Mouse (Mus musculus) intestine, embryonic 15.5 days (tissue): ENCODE results near the gene Olfr706. TPM values are rescaled to one million over a fixed set of nuclear protein-coding genes. Genes with fewer than 3 reads are reported as not detected.
"Not testable (repeated sequence)": the region's sequence is repeated elsewhere in the genome, so short reads cannot be mapped to it uniquely, and the experiment has no call there.

Experiments
- ATAC-seq: fragments of 200-750 bp; cut with Nextera tagmentation; 2 replicates; pipeline ENCODE4 v1.8.0; 2017; ENCODE audit warnings: moderate TSS enrichment, moderate library complexity
- H3K27ac ChIP-seq: fragments of 300-500 bp; sonication (generic); 2 replicates; pipeline ENCODE4 v1.5.1; 2015; ENCODE audit warnings: mild to moderate bottlenecking, inconsistent platforms
- H3K27me3 ChIP-seq: fragments of 300-500 bp; sonication (generic); replicated peaks from 2 replicates; pipeline ENCODE4 v1.6.1; 2015; ENCODE audit warnings: inconsistent platforms
- H3K36me3 ChIP-seq: fragments of 300-500 bp; sonication (generic); 2 replicates; pipeline ENCODE4 v1.6.1; 2015; ENCODE audit warnings: inconsistent platforms
- H3K4me1 ChIP-seq: fragments of 300-500 bp; sonication (generic); replicated peaks from 2 replicates; pipeline ENCODE4 v1.6.1; 2015; ENCODE audit warnings: inconsistent platforms
- H3K4me2 ChIP-seq: fragments of 300-500 bp; sonication (generic); replicated peaks from 2 replicates; pipeline ENCODE4 v1.6.1; 2015; ENCODE audit warnings: mild to moderate bottlenecking, inconsistent platforms
- H3K4me3 ChIP-seq: fragments of 300-500 bp; sonication (generic); replicated peaks from 2 replicates; pipeline ENCODE4 v1.5.1; 2015; ENCODE audit warnings: inconsistent platforms
- H3K9ac ChIP-seq: fragments of 300-500 bp; sonication (generic); 2 replicates; pipeline ENCODE4 v1.6.1; 2015; ENCODE audit warnings: inconsistent platforms
- H3K9me3 ChIP-seq: fragments of 300-500 bp; sonication (generic); 2 replicates; pipeline ENCODE4 v1.6.1; 2016; ENCODE audit warnings: inconsistent platforms
- WGBS: fragments of 180-500 bp; shearing (Covaris S2); methylation state at CpG from one replicate; pipeline ENCODE4 v1.1.7; 2015; 5-methylcytosine and 5-hydroxymethylcytosine counted together
- polyA plus RNA-seq: library from polyadenylated mRNA; unstranded; fragments of >200 nt; fragmentation: Nextera tagmentation; extraction: Ambion mirVana; gene quantifications from 2 replicates; pipeline ENCODE4 v1.2.1, GENCODE M21; 2015

The Olfr706 gene
- not detected in 2 replicates for polyA plus RNA-seq

DNA sequence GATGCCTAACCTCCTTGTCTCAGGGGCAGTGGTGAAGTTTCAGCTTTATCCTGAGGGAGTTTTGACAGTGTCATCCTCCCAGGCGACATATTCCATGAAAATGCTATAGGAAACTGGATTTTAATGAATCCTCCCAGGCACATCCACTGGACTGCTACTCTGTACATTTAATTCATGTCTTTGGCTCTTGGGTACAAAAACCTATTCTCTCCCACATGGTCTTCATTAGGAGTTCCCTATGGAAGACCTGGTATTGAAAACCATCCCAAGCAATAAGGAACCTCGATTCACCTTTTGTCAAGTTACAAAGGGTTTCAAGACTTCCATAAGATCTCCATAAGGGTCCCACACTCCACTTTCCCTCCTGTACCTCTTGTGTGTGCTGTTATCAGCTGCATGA is at the start of gene Olfr706:
TSS of gene Olfr706 (minus strand) at position 101 of the 400 bp plus-strand sequence.
- H3K4me3 ChIP-seq, result no peak within 1 kb of the TSS
- WGBS, result 82% methylated on average over 2 of the region's 2 CpGs
- no peak within 1 kb of the TSS for H3K27ac ChIP-seq
- H3K9ac ChIP-seq, result no peak within 1 kb of the TSS
- no peaks in the 10 kb centered on the region for H3K4me1 ChIP-seq
- ATAC-seq, result no peak
- no peaks in the 10 kb centered on the region for H3K36me3 ChIP-seq
- H3K27me3 ChIP-seq, result no peaks in the 10 kb centered on the region
- H3K9me3 ChIP-seq, result no peaks in the 10 kb centered on the region
- H3K4me2 ChIP-seq, result no peak within 1 kb of the TSS

DNA sequence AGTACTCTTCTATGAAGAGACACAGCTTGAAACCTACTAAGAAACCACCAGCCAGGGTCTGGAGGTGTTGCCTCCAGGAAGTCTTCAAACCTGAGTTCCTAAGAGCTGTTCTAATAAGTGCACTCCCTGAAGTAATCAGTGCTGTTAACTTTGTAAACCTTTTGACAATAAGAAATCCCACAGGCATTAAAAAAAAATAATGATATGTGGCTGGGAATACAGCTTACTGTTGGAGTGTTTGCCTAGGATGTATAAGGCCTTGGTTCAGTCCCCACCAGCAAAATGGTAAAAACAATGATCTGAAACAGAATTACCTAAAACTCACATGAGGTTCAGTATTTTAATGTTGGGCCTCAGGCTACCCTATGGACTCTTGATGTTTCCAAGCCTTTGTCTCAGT is 44.2 kb upstream of the Olfr706 start, which contains the start of gene Olfr709-ps1:
TSS of gene Olfr709-ps1 (minus strand) at position 101 of the 400 bp plus-strand sequence.
- Histone ChIP-seq H3K4me1 (no peaks in the 10 kb centered on the region), H3K9me3 (no peaks in the 10 kb centered on the region), H3K9ac (no peak within 1 kb of the TSS), H3K4me3 (no peak within 1 kb of the TSS), H3K27me3 (no peaks in the 10 kb centered on the region), H3K27ac (no peak within 1 kb of the TSS), H3K4me2 (no peak within 1 kb of the TSS), H3K36me3 (no peaks in the 10 kb centered on the region)
- ATAC-seq, result no peak

DNA sequence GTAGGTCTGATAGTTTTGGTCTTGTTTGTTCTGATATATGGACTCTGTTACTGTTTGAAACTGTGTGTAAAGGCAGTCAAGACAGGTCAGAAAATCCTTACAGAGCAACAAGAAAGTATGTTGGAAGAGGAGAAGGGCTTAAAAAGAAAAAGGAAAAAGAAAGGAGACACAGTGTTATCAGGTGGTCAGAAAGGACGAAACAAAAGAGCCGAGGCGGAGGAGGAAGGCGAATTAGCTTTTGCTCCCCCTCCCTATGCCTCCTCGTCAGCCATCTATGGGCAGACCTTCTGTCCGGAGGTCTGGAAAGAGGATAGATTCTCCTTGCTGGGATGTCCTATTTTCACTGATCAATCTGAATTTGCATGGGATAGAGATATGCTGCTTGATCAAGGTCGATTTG is 33.0 kb upstream of the Olfr706 start:
- not testable (repeated sequence) for H3K9ac ChIP-seq, H3K4me1 ChIP-seq, H3K9me3 ChIP-seq, H3K4me2 ChIP-seq, H3K27me3 ChIP-seq, H3K36me3 ChIP-seq, H3K4me3 ChIP-seq, ATAC-seq, H3K27ac ChIP-seq
- 83% methylated on average over 7 of the region's 7 CpGs for WGBS

DNA sequence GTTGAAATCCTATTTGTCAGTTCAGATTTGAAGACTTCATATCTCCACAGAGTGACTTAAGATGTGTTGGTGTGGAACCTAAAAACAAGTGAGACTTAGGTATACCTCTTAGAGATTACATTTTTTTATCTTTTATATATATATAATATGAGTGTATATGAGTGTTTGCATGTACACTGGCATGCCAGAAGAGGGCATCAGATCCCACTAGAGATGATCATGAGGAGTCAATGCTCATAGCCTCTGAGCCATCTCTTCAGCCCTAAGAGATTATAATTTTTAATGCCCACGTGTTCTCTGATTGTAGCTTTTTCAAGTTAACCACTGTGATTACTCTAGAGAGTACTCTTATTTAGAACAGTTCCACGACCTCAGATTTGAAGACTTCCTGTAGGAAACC is 19.7 kb upstream of the Olfr706 start, which contains the start of gene Olfr1532-ps1:
TSS of gene Olfr1532-ps1 (plus strand) at position 326 of the 400 bp plus-strand sequence.
- H3K9ac ChIP-seq, result no peak within 1 kb of the TSS
- H3K4me1 ChIP-seq, result no peaks in the 10 kb centered on the region
- no peak within 1 kb of the TSS for H3K4me3 ChIP-seq
- H3K27me3 ChIP-seq, result no peaks in the 10 kb centered on the region
- H3K36me3 ChIP-seq, result no peaks in the 10 kb centered on the region
- 56% methylated on average over 2 of the region's 2 CpGs for WGBS
- no peak within 1 kb of the TSS for H3K4me2 ChIP-seq
- H3K27ac ChIP-seq, result no peak within 1 kb of the TSS
- H3K9me3 ChIP-seq, result no peaks in the 10 kb centered on the region
- no peak for ATAC-seq

DNA sequence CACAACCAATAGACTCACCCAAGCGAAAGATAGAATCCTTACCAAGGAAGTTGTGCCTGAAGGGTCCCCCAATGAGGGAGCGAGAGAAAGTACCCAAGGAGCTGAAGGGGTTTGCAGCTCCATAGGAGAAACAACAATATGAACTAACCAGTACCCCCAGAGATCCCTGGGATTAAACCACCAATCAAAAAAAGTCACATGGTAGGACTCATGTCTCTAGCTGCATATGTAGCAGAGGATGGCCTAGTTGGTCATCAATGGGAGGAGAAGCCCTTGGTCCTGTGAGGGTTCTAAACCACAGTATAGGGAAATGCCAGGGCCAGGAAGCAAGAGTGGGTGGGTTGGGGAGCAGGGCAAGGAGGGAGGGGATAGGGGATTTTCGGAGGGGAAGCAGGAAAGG is 13.2 kb upstream of the Olfr706 start, which contains the start of gene Olfr707:
TSS of gene Olfr707 (minus strand) at position 101 of the 400 bp plus-strand sequence.
- H3K27ac ChIP-seq, H3K4me3 ChIP-seq, H3K27me3 ChIP-seq, ATAC-seq, H3K4me1 ChIP-seq, H3K4me2 ChIP-seq, H3K9ac ChIP-seq, H3K9me3 ChIP-seq, H3K36me3 ChIP-seq: not testable (repeated sequence)
- 83% methylated on average over 3 of the region's 3 CpGs for WGBS

DNA sequence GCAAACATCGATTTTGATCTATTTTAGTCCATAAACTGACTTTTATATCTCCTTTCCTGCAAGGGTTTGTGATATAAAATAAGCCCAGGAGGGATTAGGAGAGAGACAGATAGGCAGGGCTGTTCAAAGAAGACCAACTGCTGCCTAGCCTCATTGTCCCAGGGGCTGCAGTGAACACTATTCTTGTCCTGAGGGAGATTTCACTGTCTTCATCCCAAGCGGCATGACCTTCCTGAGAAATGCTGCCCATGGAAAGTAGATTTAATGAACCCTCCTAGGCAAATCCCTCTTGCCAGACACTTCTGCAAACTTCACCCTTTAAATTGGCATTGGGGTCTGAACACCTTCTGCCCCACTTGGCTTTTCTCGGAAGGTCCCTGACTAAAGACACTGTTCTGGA is 11.2 kb downstream of the Olfr706 start, which contains the start of gene Olfr705:
TSS of gene Olfr705 (minus strand) at position 101 of the 400 bp plus-strand sequence.
- Histone ChIP-seq H3K4me1 (no peaks in the 10 kb centered on the region), H3K9me3 (no peaks in the 10 kb centered on the region), H3K4me2 (no peak within 1 kb of the TSS), H3K27ac (no peak within 1 kb of the TSS), H3K36me3 (no peaks in the 10 kb centered on the region), H3K4me3 (no peak within 1 kb of the TSS), H3K27me3 (no peaks in the 10 kb centered on the region), H3K9ac (no peak within 1 kb of the TSS)
- 76% methylated on average over 3 of the region's 3 CpGs for WGBS
- ATAC-seq, result no peak

DNA sequence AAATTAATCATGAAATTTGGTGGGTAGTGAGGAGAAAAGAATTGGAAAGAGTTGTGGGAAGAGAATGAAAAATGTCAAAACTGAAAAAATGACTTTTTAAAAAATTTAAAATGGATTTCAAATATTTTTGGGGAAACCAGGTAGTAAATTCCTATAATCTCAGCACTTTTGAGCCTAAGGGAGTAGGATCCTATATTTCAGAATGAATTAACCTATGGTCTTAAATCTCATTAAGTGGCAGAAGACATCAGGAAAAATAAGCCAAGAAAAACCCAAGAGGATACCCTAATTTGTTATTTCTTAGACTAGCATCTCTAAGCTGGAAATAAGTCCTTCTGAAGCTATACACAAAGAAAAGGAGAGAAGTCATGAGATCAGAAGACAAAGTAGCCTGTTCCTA is 25.1 kb downstream of the Olfr706 start, which contains the start of gene Olfr704:
TSS of gene Olfr704 (plus strand) at position 301 of the 400 bp plus-strand sequence.
- H3K36me3 ChIP-seq, result no peaks in the 10 kb centered on the region
- H3K27me3 ChIP-seq, result no peaks in the 10 kb centered on the region
- H3K4me3 ChIP-seq, result no peak within 1 kb of the TSS
- H3K9me3 ChIP-seq, result no peaks in the 10 kb centered on the region
- no peak within 1 kb of the TSS for H3K4me2 ChIP-seq
- ATAC-seq, result no peak
- no peak within 1 kb of the TSS for H3K27ac ChIP-seq
- H3K9ac ChIP-seq, result no peak within 1 kb of the TSS
- no peaks in the 10 kb centered on the region for H3K4me1 ChIP-seq

DNA sequence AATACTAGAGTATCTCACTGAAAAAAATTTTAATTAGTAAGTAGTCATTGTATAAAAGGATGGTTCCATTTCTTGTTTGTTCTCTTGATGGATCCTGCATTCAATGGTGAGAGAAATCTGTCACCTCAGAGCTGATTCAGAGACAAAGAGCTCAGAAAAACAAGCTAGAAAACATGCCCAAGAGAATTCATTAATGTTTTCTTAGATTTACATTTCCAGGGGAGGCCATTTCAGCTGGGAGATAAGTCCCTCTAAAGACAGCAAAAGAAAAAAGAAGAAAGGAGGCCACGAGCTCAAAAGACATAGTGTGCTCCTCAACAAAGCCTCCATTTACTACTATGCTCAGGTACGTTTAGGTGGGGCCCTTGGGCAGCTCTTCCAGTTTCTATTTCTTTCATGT is 44.9 kb downstream of the Olfr706 start, which contains the start of gene Olfr703:
TSS of gene Olfr703 (plus strand) at position 301 of the 400 bp plus-strand sequence.
- Histone ChIP-seq H3K4me3 (no peak within 1 kb of the TSS), H3K9ac (no peak within 1 kb of the TSS), H3K4me2 (no peak within 1 kb of the TSS), H3K9me3 (no peaks in the 10 kb centered on the region), H3K36me3 (no peaks in the 10 kb centered on the region), H3K27ac (no peak within 1 kb of the TSS), H3K4me1 (no peaks in the 10 kb centered on the region), H3K27me3 (no peaks in the 10 kb centered on the region)
- ATAC-seq, result no peak
- WGBS, result 50% methylated on average over 2 of the region's 2 CpGs

DNA sequence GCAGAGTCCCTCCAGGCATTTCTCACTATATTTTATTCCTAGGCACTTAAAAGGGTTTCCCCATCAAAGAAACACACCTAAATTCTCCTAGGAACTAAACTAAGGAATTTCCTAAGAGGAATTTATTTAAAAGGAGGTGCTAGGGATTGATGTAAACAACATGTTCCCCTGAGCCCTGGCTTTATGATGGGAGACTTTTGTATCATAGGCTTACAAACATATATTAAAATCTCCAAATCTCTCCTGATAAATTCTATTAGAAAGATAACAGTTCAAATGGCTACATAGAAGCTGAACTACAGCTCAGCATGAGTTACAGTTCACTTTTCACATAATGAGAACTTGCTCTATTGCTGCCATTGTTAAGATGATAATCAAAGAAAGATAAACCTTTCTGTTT is 54.2 kb downstream of the Olfr706 start, which contains the start of gene Olfr702:
TSS of gene Olfr702 (minus strand) at position 101 of the 400 bp plus-strand sequence.
- Histone ChIP-seq H3K27ac (no peak within 1 kb of the TSS), H3K4me2 (no peak within 1 kb of the TSS), H3K36me3 (no peaks in the 10 kb centered on the region), H3K4me3 (no peak within 1 kb of the TSS), H3K4me1 (no peaks in the 10 kb centered on the region), H3K9me3 (no peaks in the 10 kb centered on the region), H3K9ac (no peak within 1 kb of the TSS), H3K27me3 (no peaks in the 10 kb centered on the region)
- ATAC-seq, result no peak

Other genes starting within 250 kb of the Olfr706 start
- gene Olfr693, start 207.6 kb downstream of the Olfr706 start, polyA plus RNA-seq, result not detected in 2 replicates
- gene Olfr694, start 196.3 kb downstream of the Olfr706 start, polyA plus RNA-seq, result not detected in 2 replicates
- gene Olfr695, start 171.8 kb downstream of the Olfr706 start, polyA plus RNA-seq, result not detected in 2 replicates
- not detected in 2 replicates for gene Olfr697, start 145.7 kb downstream of the Olfr706 start, polyA plus RNA-seq
- not detected in 2 replicates for gene Olfr698, start 132.8 kb downstream of the Olfr706 start, polyA plus RNA-seq
- not detected in 2 replicates for gene Olfr699, start 95.0 kb downstream of the Olfr706 start, polyA plus RNA-seq
- not detected in 2 replicates for gene Olfr700, start 79.3 kb downstream of the Olfr706 start, polyA plus RNA-seq
- not detected in 2 replicates for gene Olfr701, start 74.0 kb downstream of the Olfr706 start, polyA plus RNA-seq
- gene Olfr702, start 54.3 kb downstream of the Olfr706 start, polyA plus RNA-seq, result not detected in 2 replicates
- not detected in 2 replicates for gene Olfr703, start 44.8 kb downstream of the Olfr706 start, polyA plus RNA-seq
- gene Olfr704, start 25.0 kb downstream of the Olfr706 start, polyA plus RNA-seq, result not detected in 2 replicates
- not detected in 2 replicates for gene Olfr705, start 11.3 kb downstream of the Olfr706 start, polyA plus RNA-seq
- gene Olfr707, start 13.1 kb upstream of the Olfr706 start, polyA plus RNA-seq, result not detected in 2 replicates
- gene Olfr1532-ps1, start 19.8 kb upstream of the Olfr706 start, polyA plus RNA-seq, result not detected in 2 replicates
- gene Olfr709-ps1, start 44.1 kb upstream of the Olfr706 start, polyA plus RNA-seq, result not detected in 2 replicates
- not detected in 2 replicates for gene Olfr710, start 60.1 kb upstream of the Olfr706 start, polyA plus RNA-seq
- gene Olfr6, start 75.8 kb upstream of the Olfr706 start, polyA plus RNA-seq, result not detected in 2 replicates
- gene Olfr711, start 87.3 kb upstream of the Olfr706 start, polyA plus RNA-seq, result not detected in 2 replicates
- not detected in 2 replicates for gene Olfr2, start 117.9 kb upstream of the Olfr706 start, polyA plus RNA-seq
- not detected in 2 replicates for gene Olfr713, start 143.0 kb upstream of the Olfr706 start, polyA plus RNA-seq
- gene Olfr714, start 182.8 kb upstream of the Olfr706 start, polyA plus RNA-seq, result not detected in 2 replicates
- gene Olfr17, start 205.1 kb upstream of the Olfr706 start, polyA plus RNA-seq, result not detected in 2 replicates
- gene Olfr715b, start 222.2 kb upstream of the Olfr706 start, polyA plus RNA-seq, result not detected in 2 replicates
- not detected in 2 replicates for gene Olfr715, start 242.9 kb upstream of the Olfr706 start, polyA plus RNA-seq